Mouse (Mus musculus) 416B (cell line): ENCODE results near the gene 4921509C19Rik.
"Not testable (repeated sequence)": the region's sequence is repeated elsewhere in the genome, so short reads cannot be mapped to it uniquely, and the experiment has no call there.

Experiments used
- DNase-seq: peaks from one replicate; pipeline ENCODE4 v3.0.0; 2011; ENCODE audit warnings: low read depth

The 4921509C19Rik gene

DNA sequence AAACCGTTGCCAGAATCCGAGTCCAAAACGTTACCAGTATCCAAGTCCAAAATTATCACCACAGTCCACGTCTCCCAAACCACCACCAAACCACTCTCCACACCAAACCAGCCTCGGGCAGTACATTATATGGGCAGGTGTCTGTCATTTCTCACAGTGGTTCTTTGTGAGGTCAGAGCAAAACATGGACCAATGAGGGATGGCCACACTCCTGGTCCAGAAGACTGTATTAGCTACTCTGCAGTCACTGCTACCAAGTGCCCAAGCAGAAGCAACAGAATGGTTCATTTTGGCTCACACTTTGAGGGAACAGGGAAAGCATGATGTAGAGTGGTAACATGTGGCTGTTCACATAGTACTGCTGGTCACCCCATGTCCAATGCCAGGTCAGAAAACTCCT is at the start of gene 4921509C19Rik:
Gene 4921509C19Rik (minus strand): TSS at position 101 of the 400 bp plus-strand sequence.
- not testable (repeated sequence) for DNase-seq

DNA sequence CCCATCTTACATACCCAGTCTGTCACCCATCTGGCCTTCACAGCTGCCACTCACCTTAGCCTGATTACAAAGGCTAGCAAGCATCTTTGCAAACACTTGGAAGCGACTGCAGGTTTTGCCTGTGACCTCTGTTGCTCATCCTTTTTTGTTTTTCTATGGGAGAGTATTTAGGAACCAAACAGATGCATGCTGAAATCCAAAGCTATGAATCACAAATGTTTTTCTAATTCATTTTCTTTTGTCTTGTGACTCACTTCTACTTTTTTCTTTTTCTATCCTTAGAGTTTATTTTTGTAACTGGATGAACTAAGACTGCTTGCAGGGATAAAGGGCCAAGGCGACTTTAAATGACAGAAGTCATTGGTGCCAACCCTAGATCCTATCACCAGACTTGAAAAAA is 49.6 kb upstream of the 4921509C19Rik start:
- no peak for DNase-seq

DNA sequence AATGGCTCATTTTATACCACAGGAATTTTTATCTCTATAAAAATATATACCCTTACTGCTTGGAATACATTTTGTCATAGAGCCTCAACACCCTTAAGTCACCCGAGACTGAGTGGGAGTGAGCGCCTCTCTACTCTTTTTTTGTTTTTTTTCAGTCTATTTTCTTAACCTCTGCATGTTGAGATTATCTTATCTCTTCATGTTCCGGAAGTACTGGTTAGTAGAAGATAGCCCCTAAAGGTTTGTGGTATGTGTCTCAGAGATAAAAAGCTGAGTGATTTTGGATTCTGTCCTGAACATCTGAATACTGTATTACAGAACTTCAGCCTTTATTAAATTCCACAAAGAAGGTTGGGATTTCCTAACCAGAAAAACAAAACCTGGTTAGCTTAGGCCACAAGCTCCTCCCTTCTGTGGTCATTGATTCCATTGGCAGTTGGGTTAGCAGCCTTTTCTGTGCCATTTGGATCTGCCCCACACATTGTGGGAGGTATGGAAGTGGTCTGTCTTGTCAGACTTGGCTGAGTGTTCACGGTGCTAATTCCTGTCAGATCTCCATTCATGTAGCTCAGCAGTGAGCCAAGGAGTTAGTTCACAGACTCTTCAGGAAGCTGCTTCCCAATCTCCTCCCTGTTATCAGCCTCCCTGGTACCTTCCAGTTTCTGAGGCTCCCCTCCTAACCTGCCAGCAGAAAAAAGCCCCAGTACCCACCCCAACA is 48.5 kb upstream of the 4921509C19Rik start:
- DNase-seq: peak; percentile 89

DNA sequence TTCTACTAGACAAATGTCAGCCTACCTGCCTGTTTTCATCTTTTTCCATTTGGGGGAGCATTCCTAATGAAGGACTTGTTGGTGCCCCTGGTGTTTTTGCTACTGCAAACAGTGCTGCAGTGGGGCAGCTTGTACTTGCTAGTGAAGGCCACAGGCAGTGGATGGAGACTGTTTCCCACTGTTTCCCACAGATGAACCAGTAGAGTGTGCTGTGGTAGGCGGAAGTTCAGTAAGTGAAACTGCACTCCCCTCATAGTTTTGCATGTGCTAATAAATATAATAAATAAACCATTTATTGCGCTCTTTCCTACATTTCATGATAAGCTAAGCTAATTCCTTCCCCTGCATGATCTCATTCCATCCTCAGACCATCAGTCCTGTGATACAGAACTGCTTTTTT is 43.0 kb upstream of the 4921509C19Rik start:
- DNase-seq: no peak

DNA sequence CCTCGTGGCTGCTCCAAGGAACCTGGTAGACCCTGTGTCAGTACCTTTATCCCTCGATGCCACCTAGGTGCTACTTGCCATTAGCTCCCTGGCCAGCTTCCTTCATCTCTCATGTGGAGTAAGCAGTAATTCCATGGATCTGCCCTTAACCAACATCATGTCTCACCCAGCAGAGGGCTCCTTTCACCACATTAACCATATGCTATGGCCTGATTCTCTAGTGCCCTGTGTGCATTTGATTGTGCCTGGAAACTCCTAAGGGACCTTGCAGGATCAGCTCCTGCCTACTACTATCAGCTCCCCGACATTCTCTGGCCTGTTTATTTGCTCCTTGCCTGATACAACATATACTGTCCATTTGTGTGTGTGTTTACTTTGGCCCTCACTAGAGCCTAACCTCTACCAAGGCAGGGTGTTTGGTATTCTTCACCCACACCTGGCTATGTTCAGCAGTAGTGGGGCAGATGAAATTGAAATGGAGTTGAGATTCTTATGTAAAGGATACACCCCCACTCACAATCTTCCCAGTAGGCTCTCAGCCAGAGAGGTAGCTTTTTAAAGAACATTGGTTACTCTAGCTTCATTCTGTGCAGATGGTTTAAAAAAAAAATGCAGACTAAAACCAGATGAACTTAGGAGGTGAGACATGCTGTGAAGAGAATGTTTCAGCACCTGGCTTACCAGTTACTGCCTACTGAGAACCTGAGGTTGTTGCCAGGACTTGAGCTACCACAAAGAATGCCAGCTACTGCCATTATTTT is 37.8 kb upstream of the 4921509C19Rik start:
- DNase-seq: peak; percentile 31

DNA sequence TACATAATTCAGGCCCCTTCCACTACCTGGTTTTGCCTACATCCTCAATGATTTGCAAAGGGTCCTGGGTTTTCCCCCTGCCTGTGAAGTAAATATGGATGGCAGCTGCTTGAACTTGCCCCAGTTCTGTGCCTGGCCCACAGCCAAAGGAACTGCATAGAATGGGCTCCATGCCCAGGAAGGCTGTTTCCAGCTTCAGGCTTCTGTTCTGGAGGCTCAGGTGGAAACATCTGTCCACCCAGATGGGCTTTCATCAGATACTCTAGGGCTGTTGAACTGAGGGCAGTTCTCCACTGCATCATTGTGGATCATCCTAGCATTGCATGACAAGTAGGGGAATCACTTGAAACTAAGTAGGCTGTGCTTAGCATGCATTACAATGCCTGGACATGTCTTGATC is 36.2 kb upstream of the 4921509C19Rik start:
- DNase-seq: peak; percentile 25

DNA sequence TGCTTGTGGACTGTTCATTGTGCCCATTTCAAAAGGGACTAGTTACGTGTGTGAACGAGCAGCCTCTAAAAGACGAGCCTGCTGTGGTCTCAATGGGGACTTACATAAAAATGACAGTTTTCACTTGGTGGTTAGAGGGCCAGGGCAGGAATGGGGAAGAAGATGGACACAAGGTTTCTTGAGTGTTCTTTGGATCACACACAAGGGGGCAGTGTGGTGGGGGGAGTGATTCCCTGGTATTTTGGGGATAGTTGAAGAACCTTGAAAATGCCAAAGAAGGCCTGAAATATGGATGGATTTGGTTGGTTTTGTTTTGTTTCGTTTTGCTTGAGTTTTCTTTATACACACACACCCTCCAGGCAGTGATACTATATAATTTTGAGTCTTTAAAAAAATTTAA is 28.3 kb upstream of the 4921509C19Rik start:
- peak; percentile 23 for DNase-seq

DNA sequence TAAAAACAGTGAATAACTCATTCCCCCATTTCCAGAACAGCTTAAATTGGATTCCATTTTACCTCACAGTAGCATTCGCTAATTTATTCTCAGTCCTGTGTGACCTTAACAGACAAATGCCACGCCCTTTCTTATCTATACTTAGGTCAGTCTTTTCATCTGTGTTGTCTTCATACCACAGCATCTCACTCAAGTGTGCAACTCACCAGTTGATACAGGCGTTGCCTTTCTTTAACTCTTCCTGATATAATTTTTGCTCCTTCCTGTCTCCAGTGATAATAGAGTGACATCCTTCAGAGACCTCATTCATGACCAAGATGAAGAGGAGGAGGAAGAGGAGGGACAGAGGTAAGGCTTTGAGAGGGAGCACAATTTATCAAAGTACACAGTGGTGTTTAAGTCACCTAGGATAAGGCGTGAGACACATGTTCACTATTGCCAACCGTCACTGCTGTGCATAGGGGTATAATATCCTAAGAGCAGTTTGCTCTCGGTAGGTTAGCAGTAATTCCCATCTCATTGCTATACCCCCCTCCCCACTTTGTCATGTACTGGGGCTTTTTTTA is 24.6 kb upstream of the 4921509C19Rik start:
- DNase-seq: no peak

DNA sequence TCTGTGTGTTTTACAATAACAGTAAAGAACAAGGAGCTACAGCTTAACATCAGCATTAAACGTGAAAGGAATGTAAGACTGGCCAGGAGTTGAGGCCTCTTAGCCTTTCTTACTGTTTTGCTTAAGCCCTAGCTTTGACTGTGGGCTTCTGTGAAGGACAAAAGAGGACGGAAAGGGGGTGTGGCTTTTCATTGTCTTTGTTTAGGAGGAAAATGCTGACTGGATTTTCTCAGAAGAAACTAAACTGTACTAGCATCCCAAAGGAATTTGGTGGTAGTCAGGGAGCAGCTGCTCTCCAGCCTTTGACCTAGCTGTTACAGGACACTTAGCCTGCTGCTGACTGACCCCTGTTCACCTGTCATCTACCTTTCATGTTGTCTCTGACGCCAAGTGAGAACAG is 22.4 kb upstream of the 4921509C19Rik start:
- no peak for DNase-seq

DNA sequence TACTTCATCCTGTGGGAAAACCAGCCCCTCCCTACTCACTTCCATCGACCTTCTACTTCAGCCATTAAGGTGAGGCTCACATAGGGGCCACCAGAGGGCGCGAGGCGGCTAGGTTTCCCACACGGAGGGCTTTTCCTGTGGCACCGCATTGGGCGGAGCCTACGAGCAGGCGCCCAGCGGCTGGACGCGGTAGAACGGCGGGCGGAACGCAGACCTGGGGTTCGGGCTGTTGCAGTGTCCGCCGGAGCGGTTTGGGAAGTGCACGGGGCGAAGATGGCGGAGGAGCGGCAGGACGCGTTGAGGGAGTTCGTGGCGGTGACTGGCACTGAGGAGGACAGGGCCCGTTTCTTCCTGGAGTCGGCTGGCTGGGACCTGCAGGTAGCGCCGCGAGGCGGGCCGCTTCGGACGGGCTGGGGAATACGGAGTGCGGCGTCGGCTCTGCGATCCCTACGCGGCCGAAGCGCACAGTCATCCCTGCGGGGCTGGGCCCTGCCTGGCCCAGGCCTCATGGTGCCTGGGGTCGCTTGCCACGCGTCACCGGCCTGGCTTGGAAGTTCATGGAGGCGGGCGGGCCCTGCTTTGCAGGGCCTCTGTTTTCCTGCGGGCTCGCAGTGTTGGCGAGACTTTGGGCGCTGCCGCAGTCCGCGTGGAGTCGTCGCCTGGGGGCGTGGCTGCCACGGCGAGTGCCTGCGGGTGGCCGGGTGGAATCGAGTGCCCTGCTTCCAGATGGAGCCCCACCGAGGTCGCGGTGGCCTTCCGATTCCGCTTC is 18.3 kb upstream of the 4921509C19Rik start, which contains the start of gene Nsfl1c:
Gene Nsfl1c (plus strand): TSS at position 148 of the 769 bp plus-strand sequence.
- DNase-seq: peak; percentile 91

DNA sequence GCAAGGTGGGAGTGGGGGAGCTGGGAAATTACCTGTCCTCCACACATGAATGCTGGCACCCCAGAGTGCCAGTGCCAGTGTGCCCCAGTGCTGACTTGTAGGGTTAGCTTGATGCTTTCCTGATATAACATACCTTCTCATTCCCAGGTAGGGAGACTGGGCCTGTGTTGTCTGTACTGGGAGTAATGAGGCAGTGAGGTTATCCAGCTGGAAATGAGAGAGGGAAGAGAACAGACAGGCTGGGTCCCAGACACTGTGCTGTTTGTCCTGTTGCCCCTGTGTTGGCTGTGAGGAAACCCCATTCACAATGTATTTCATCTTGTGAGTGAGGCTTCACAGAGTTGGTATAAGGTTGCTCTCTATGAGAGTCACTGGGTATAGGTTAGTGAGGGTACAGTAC is 10.5 kb upstream of the 4921509C19Rik start:
- no peak for DNase-seq

DNA sequence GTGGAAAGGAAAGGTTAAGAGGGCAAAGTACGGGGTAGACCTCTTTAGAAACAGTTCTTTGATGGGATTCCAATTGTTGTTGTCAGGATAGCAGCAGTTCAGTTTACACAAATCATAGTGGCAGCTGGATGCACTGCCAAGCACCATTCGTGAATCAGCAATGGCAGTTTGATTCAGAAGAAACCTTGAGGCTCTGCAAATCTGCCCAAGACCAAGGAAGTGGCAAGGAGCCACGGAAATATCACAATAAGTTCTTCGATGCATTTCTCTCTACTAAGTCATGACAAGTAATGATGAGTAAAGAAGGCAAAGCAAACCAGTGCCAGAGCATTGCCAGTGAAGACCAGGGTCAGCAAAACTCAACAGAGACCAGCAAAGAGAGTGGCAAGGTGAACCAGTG is 41.0 kb downstream of the 4921509C19Rik start:
- not testable (repeated sequence) for DNase-seq

DNA sequence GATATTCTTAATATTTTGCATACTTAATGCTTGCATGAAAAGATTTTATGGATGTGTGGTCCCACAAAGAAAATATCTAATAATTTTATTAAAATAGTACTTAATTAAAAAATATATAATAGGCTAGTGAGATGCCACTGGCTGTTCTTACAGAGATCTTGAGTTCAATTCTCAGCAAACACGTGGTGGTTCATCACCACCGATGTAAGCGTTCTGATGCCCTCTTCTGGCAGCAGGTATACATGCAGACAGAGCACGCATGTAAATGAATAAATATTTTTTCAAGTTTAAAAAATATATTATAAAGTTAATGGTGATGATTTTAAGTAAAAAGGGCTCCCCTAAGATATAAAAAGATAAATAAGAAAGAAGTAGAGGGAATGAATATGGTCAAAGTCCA is 41.8 kb downstream of the 4921509C19Rik start:
- peak; percentile 56 for DNase-seq
